Mouse (Mus musculus) stomach, embryonic 14.5 days (tissue): ENCODE measurements at regions not wholly inside any gene's neighbourhood (a gene's known extent, or its start where the extent isn't known, plus 50 kb on each side); places are given as distances from the start of the nearest gene placed in this dataset.

Source experiments
- ATAC-seq: fragments of 200-750 bp; cut with Nextera tagmentation; 2 replicates; pipeline ENCODE4 v1.8.0; 2017; ENCODE audit warnings: low read depth, moderate TSS enrichment; ENCODE audit not compliant: insufficient number of reproducible peaks, insufficient read depth, low FRiP score
- H3K27ac ChIP-seq: fragments of 300-500 bp; sonication (generic); 2 replicates; pipeline ENCODE4 v1.5.1; 2014; ENCODE audit warnings: mild to moderate bottlenecking, low read length, moderate library complexity, mixed read lengths
- H3K27me3 ChIP-seq: fragments of 300-500 bp; sonication (generic); 2 replicates; pipeline ENCODE4 v1.6.1; 2014; ENCODE audit warnings: low read length, control low read depth, mixed read lengths; ENCODE audit not compliant: control insufficient read depth, insufficient read depth
- H3K36me3 ChIP-seq: fragments of 300-500 bp; sonication (generic); 2 replicates; pipeline ENCODE4 v1.6.1; 2014; ENCODE audit warnings: mild to moderate bottlenecking, control low read depth, low read length, moderate library complexity, mixed read lengths; ENCODE audit not compliant: control insufficient read depth, insufficient read depth
- H3K4me1 ChIP-seq: fragments of 300-500 bp; sonication (generic); 2 replicates; pipeline ENCODE4 v1.6.1; 2014; ENCODE audit warnings: low read length, control low read depth, mixed read lengths; ENCODE audit not compliant: control insufficient read depth, insufficient read depth
- H3K4me2 ChIP-seq: fragments of 300-500 bp; sonication (generic); replicated peaks from 2 replicates; pipeline ENCODE4 v1.6.1; 2014; ENCODE audit warnings: low read depth, low read length, control low read depth
- H3K4me3 ChIP-seq: fragments of 300-500 bp; sonication (generic); 2 replicates; pipeline ENCODE4 v1.5.1; 2014; ENCODE audit warnings: low read depth, low read length, control low read depth
- H3K9ac ChIP-seq: fragments of 300-500 bp; sonication (generic); replicated peaks from 2 replicates; pipeline ENCODE4 v1.6.1; 2014; ENCODE audit warnings: low read depth, mild to moderate bottlenecking, control low read depth, low read length, moderate library complexity, mixed read lengths
- H3K9me3 ChIP-seq: fragments of 300-500 bp; sonication (generic); 2 replicates; pipeline ENCODE4 v1.6.1; 2016; ENCODE audit warnings: low read depth, low read length, control low read depth; ENCODE audit not compliant: control insufficient read depth
- WGBS: fragments of 180-500 bp; shearing (Covaris S2); extraction: QIAGEN DNeasy Blood & Tissue Kit; methylation state at CpG from one replicate; pipeline ENCODE4 v1.1.7; 2014; 5-methylcytosine and 5-hydroxymethylcytosine counted together

DNA sequence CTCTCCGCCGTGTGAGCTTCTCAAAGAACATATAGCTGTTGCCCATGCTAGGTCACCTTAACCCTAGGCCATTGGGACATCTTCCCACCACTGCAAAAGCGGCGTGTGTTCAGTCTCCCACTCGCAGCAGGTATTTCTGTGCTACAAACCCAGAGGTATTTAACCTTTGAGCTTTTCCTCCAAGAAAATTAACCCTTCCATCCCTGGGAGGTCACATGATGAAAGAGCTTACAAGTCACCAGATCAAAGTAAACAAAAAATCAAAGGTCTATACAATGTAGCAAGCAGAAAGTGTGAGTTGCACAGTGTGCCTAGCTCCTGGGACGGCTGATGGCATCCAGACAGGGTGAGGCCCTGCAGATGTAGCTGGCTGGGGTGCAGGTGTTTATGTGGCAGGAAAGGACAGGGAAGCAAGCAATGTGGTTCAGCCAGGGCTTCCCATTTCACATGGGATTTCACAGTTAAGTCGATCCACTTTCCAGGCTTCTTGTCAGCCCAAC is 51.0 kb upstream of the Agap1 start:
- H3K27ac ChIP-seq, result no peak overlapping the region
- H3K27me3 ChIP-seq, result no peaks in the 10 kb centered on the region
- no peaks in the 10 kb centered on the region for H3K36me3 ChIP-seq
- H3K4me1 ChIP-seq, result no peaks in the 10 kb centered on the region
- no peaks in the 10 kb centered on the region for H3K9me3 ChIP-seq
- no peak overlapping the region for H3K4me2 ChIP-seq
- H3K4me3 ChIP-seq, result no peak overlapping the region
- ATAC-seq, result no peak
- 49% methylated on average over 7 of the region's 7 CpGs for WGBS
- H3K9ac ChIP-seq, result no peak overlapping the region
